Mouse (Mus musculus) G1E (cell line): Measurements from ENCODE around the gene Pex14.

Source experiments
- CTCF ChIP-seq: IDR thresholded peaks from 2 replicates; pipeline ENCODE4 v1.5.1; 2012; ENCODE audit warnings: low read depth, low read length, inconsistent platforms, mixed read lengths
- GATA1 ChIP-seq: IDR thresholded peaks from 2 replicates; pipeline ENCODE4 v1.6.1; 2012; ENCODE audit warnings: borderline replicate concordance, low read length, inconsistent platforms, mixed read lengths
- POLR2AphosphoS5 ChIP-seq: IDR thresholded peaks from 2 replicates; pipeline ENCODE4 v1.6.1; 2012; ENCODE audit warnings: low read depth, low read length, inconsistent platforms; ENCODE audit not compliant: insufficient replicate concordance
- TAL1 ChIP-seq: conservative IDR thresholded peaks from 2 replicates; pipeline ENCODE4 v1.6.1; 2012; ENCODE audit warnings: low read depth, low read length, inconsistent platforms, mixed read lengths

GRCm38 (mm10) chr4:148985541-148986476, 113.9 kb downstream of the Pex14 start:
- TF ChIP-seq POLR2AphosphoS5 (no peak), CTCF (no peak), TAL1 (no peak), GATA1 (no peak)
